Mouse (Mus musculus) kidney, adult 2 months (tissue): ENCODE results near the gene Gdf11. TPM values are rescaled to one million over a fixed set of nuclear protein-coding genes. Genes with fewer than 3 reads are reported as not detected.
A peak's percentile ranks its signal among the peaks of the same experiment; 100 is the strongest.

ENCODE experiments used
- DNase-seq: peaks from one replicate; pipeline ENCODE4 v3.0.0; 2021
- H3K27ac ChIP-seq: fragments of 200-500 bp; 2 replicates; pipeline ENCODE4 v1.5.1; 2012; ENCODE audit warnings: low read depth, low read length, control low read depth, inconsistent platforms; ENCODE audit not compliant: insufficient read depth
- H3K27me3 ChIP-seq: fragments of 200-500 bp; replicated peaks from 2 replicates; pipeline ENCODE4 v1.6.1; 2012; ENCODE audit warnings: mild to moderate bottlenecking, moderate library complexity, low read length, inconsistent platforms; ENCODE audit not compliant: control insufficient read depth, insufficient read depth
- H3K36me3 ChIP-seq: fragments of 200-500 bp; 2 replicates; pipeline ENCODE4 v1.6.1; 2012; ENCODE audit warnings: mild to moderate bottlenecking, moderate library complexity, low read length, inconsistent platforms; ENCODE audit not compliant: control insufficient read depth, insufficient read depth
- H3K4me1 ChIP-seq: fragments of 200-500 bp; 2 replicates; pipeline ENCODE4 v1.6.1; 2011; ENCODE audit warnings: low read length; ENCODE audit not compliant: control insufficient read depth, insufficient read depth
- H3K4me3 ChIP-seq: fragments of 200-500 bp; 2 replicates; pipeline ENCODE4 v1.5.1; 2011; ENCODE audit warnings: mild to moderate bottlenecking, low read depth, low read length, control low read depth; ENCODE audit not compliant: insufficient read depth
- CTCF ChIP-seq: fragments of 200-500 bp; conservative IDR thresholded peaks from 2 replicates; pipeline ENCODE4 v1.5.1; 2011; ENCODE audit warnings: low read depth, mild to moderate bottlenecking, control low read depth, low read length, moderate library complexity, mixed read lengths; ENCODE audit not compliant: insufficient read depth, insufficient read length
- POLR2A ChIP-seq: fragments of 200-500 bp; IDR thresholded peaks from one replicate; pipeline ENCODE4 v1.6.1; 2011; ENCODE audit warnings: low read depth, low read length, control low read depth
- WGBS: fragments of 180-500 bp; shearing (Covaris S2); methylation state at CpG from one replicate; pipeline ENCODE4 v1.1.7; 2018; 5-methylcytosine and 5-hydroxymethylcytosine counted together
- polyA plus RNA-seq: library from polyadenylated mRNA; depleted of rRNA; stranded (reverse); fragments of >200 nt; gene quantifications from 2 replicates; pipeline ENCODE4 v1.2.3, GENCODE M21; 2012

Gdf11 gene
- polyA plus RNA-seq, 1 experiment, result 2.5 TPM

- Histone ChIP-seq H3K36me3 (0 out of 2 replicates have a peak, but pooled peaks cover 2% of the 10 kb centered on the region), H3K4me3 (no peak overlapping the region), H3K27me3 (no peaks in the 10 kb centered on the region), H3K4me1 (peaks cover 17% of the 10 kb centered on the region; the same call in 1 of the 2 replicates), H3K27ac (peak overlapping the region; percentile 54; the same call in 1 of the 2 replicates)
- WGBS, result 36% methylated on average over 5 of the region's 5 CpGs
- peak; percentile 78 for DNase-seq
- no peak for TF ChIP-seq CTCF
- TF ChIP-seq POLR2A, result no peak
Observed at GRCm38 (mm10) chr10:128882067-128882466, 9.5 kb downstream of the Gdf11 start.

GRCm38 (mm10) chr10:128878811-128879210 is 12.7 kb downstream of the Gdf11 start:
- WGBS, result 87% methylated on average over 2 of the region's 2 CpGs
- no peaks in the 10 kb centered on the region for H3K27me3 ChIP-seq
- no peak overlapping the region for H3K4me3 ChIP-seq
- DNase-seq, result no peak
- no peak overlapping the region for H3K27ac ChIP-seq
- no peak for TF ChIP-seq CTCF
- TF ChIP-seq POLR2A, result no peak
- peaks cover 2% of the 10 kb centered on the region; the same call in 1 of the 2 replicates for H3K36me3 ChIP-seq
- H3K4me1 ChIP-seq, result peaks cover 17% of the 10 kb centered on the region; the same call in 1 of the 2 replicates

GRCm38 (mm10) chr10:128878291-128878690 is 13.2 kb downstream of the Gdf11 start:
- Histone ChIP-seq H3K36me3 (peaks cover 3% of the 10 kb centered on the region), H3K4me1 (peaks cover 16% of the 10 kb centered on the region; the same call in 1 of the 2 replicates), H3K27ac (no peak overlapping the region), H3K4me3 (no peak overlapping the region), H3K27me3 (no peaks in the 10 kb centered on the region)
- TF ChIP-seq POLR2A, result no peak
- TF ChIP-seq CTCF, result no peak
- DNase-seq, result no peak

- 58% methylated on average over 3 of the region's 3 CpGs for WGBS
- no peaks in the 10 kb centered on the region for H3K4me1 ChIP-seq
- no peak overlapping the region for H3K27ac ChIP-seq
- no peak overlapping the region for H3K4me3 ChIP-seq
- DNase-seq, result peak; percentile 13
- no peaks in the 10 kb centered on the region; the same call in 1 of the 2 replicates for H3K27me3 ChIP-seq
- peaks cover 4% of the 10 kb centered on the region for H3K36me3 ChIP-seq
- TF ChIP-seq CTCF (no peak), POLR2A (no peak)
Observed at GRCm38 (mm10) chr10:128870341-128870740, 21.2 kb downstream of the Gdf11 start.

GRCm38 (mm10) chr10:128866518-128866917 is 25.0 kb downstream of the Gdf11 start:
- Histone ChIP-seq H3K36me3 (peaks cover 4% of the 10 kb centered on the region), H3K4me1 (no peaks in the 10 kb centered on the region), H3K27ac (no peak overlapping the region), H3K4me3 (no peak overlapping the region), H3K27me3 (no peaks in the 10 kb centered on the region; the same call in 1 of the 2 replicates)
- DNase-seq, result no peak
- TF ChIP-seq CTCF, result no peak
- no peak for TF ChIP-seq POLR2A
- 76% methylated on average over 1 of the region's 1 CpGs for WGBS

GRCm38 (mm10) chr10:128866042-128866441 is 25.5 kb downstream of the Gdf11 start:
- Histone ChIP-seq H3K27me3 (no peaks in the 10 kb centered on the region; the same call in 1 of the 2 replicates), H3K4me1 (no peaks in the 10 kb centered on the region), H3K27ac (no peak overlapping the region), H3K4me3 (no peak overlapping the region), H3K36me3 (peaks cover 3% of the 10 kb centered on the region; the same call in 1 of the 2 replicates)
- DNase-seq, result peak; percentile 17
- TF ChIP-seq POLR2A (no peak), CTCF (0 out of 2 replicates have a peak, but pooled peaks have one; percentile 23)
- 83% methylated on average over 3 of the region's 3 CpGs for WGBS

- H3K27ac ChIP-seq, result no peak overlapping the region
- no peak for TF ChIP-seq POLR2A
- TF ChIP-seq CTCF, result no peak
- no peaks in the 10 kb centered on the region for H3K4me1 ChIP-seq
- peaks cover 4% of the 10 kb centered on the region; the same call in 1 of the 2 replicates for H3K36me3 ChIP-seq
- H3K4me3 ChIP-seq, result no peak overlapping the region
- no peaks in the 10 kb centered on the region for H3K27me3 ChIP-seq
- no peak for DNase-seq
Observed at GRCm38 (mm10) chr10:128861176-128861575, 30.3 kb downstream of the Gdf11 start.

- Histone ChIP-seq H3K27ac (no peak overlapping the region), H3K36me3 (peaks cover 5% of the 10 kb centered on the region; the same call in 1 of the 2 replicates), H3K27me3 (no peaks in the 10 kb centered on the region), H3K4me1 (peaks cover 2% of the 10 kb centered on the region; the same call in 1 of the 2 replicates), H3K4me3 (no peak overlapping the region)
- TF ChIP-seq CTCF (no peak), POLR2A (no peak)
- no peak for DNase-seq
- WGBS, result 44% methylated on average over 3 of the region's 3 CpGs
Observed at GRCm38 (mm10) chr10:128850339-128850738, 41.2 kb downstream of the Gdf11 start.
